Mouse (Mus musculus): ENCODE measurements around the gene Pced1b. TPM values are rescaled to one million over a fixed set of nuclear protein-coding genes. Genes with fewer than 3 reads are reported as not detected.
A peak's percentile ranks its signal among the peaks of the same experiment; 100 is the strongest.

Gene Pced1b
- polyA plus RNA-seq, 1 experiment from 2014 or later: 8.7 TPM

GRCm38 (mm10) chr15:97224003-97224402 is 22.9 kb upstream of the Pced1b start:
- peak overlapping the region; percentile 62; the same call in 1 of the 2 replicates for H3K27ac ChIP-seq (ENCODE audit: low read depth, low read length)
- H3K4me1 ChIP-seq (ENCODE audit: control insufficient read depth, insufficient read depth, low read length): 0 out of 2 replicates have a peak, but pooled peaks cover 3% of the 10 kb centered on the region
- peaks cover 3% of the 10 kb centered on the region; the same call in 1 of the 2 replicates for H3K9me3 ChIP-seq (ENCODE audit: control insufficient read depth, low read length)
- no peaks in the 10 kb centered on the region for H3K27me3 ChIP-seq (ENCODE audit: control insufficient read depth, insufficient read depth, low read length)
- H3K4me3 ChIP-seq (ENCODE audit: low read length): no peak overlapping the region
- H3K36me3 ChIP-seq (ENCODE audit: control insufficient read depth, insufficient read depth, low read length): no peaks in the 10 kb centered on the region
- no peak overlapping the region; the same call in 1 of the 2 replicates for H3K4me2 ChIP-seq (replicated peaks; ENCODE audit: low read depth, low read length)
- no peak overlapping the region for H3K9ac ChIP-seq (ENCODE audit: low read depth, low read length)
- 20% methylated on average over 8 of the region's 8 CpGs for WGBS
- ATAC-seq (ENCODE audit: low FRiP score, low TSS enrichment): peak; percentile 67

- no peak for ATAC-seq (ENCODE audit: low FRiP score, low TSS enrichment)
- H3K36me3 ChIP-seq (ENCODE audit: control insufficient read depth, insufficient read depth, low read length): no peaks in the 10 kb centered on the region
- no peaks in the 10 kb centered on the region for H3K4me1 ChIP-seq (ENCODE audit: control insufficient read depth, insufficient read depth, low read length)
- no peak overlapping the region for H3K4me2 ChIP-seq (replicated peaks; ENCODE audit: low read depth, low read length)
- no peak overlapping the region for H3K27ac ChIP-seq (ENCODE audit: low read depth, low read length)
- no peak overlapping the region for H3K4me3 ChIP-seq (ENCODE audit: low read length)
- WGBS: 87% methylated on average over 11 of the region's 11 CpGs
- H3K9me3 ChIP-seq (ENCODE audit: control insufficient read depth, low read length): peaks cover 6% of the 10 kb centered on the region
- no peaks in the 10 kb centered on the region for H3K27me3 ChIP-seq (ENCODE audit: control insufficient read depth, insufficient read depth, low read length)
- no peak overlapping the region for H3K9ac ChIP-seq (ENCODE audit: low read depth, low read length)
Observed at GRCm38 (mm10) chr15:97229494-97230077, 17.3 kb upstream of the Pced1b start.

GRCm38 (mm10) chr15:97234076-97234475 is 12.8 kb upstream of the Pced1b start:
- H3K4me2 ChIP-seq (replicated peaks; ENCODE audit: low read depth, low read length): no peak overlapping the region
- no peaks in the 10 kb centered on the region for H3K4me1 ChIP-seq (ENCODE audit: control insufficient read depth, insufficient read depth, low read length)
- H3K27me3 ChIP-seq (ENCODE audit: control insufficient read depth, insufficient read depth, low read length): no peaks in the 10 kb centered on the region
- no peak overlapping the region for H3K9ac ChIP-seq (ENCODE audit: low read depth, low read length)
- no peak for ATAC-seq (ENCODE audit: low FRiP score, low TSS enrichment)
- H3K36me3 ChIP-seq (ENCODE audit: control insufficient read depth, insufficient read depth, low read length): no peaks in the 10 kb centered on the region
- no peak overlapping the region for H3K27ac ChIP-seq (ENCODE audit: low read depth, low read length)
- WGBS: 88% methylated on average over 6 of the region's 6 CpGs
- peaks cover 6% of the 10 kb centered on the region for H3K9me3 ChIP-seq (ENCODE audit: control insufficient read depth, low read length)
- no peak overlapping the region for H3K4me3 ChIP-seq (ENCODE audit: low read length)

GRCm38 (mm10) chr15:97235183-97235582 is 11.7 kb upstream of the Pced1b start:
- ATAC-seq (ENCODE audit: low FRiP score, low TSS enrichment): no peak
- H3K27me3 ChIP-seq (ENCODE audit: control insufficient read depth, insufficient read depth, low read length): no peaks in the 10 kb centered on the region
- no peak overlapping the region for H3K27ac ChIP-seq (ENCODE audit: low read depth, low read length)
- peaks cover 6% of the 10 kb centered on the region for H3K9me3 ChIP-seq (ENCODE audit: control insufficient read depth, low read length)
- H3K9ac ChIP-seq (ENCODE audit: low read depth, low read length): no peak overlapping the region
- no peaks in the 10 kb centered on the region for H3K36me3 ChIP-seq (ENCODE audit: control insufficient read depth, insufficient read depth, low read length)
- no peak overlapping the region for H3K4me2 ChIP-seq (replicated peaks; ENCODE audit: low read depth, low read length)
- 34% methylated on average over 7 of the region's 7 CpGs for WGBS
- no peak overlapping the region for H3K4me3 ChIP-seq (ENCODE audit: low read length)
- no peaks in the 10 kb centered on the region for H3K4me1 ChIP-seq (ENCODE audit: control insufficient read depth, insufficient read depth, low read length)

GRCm38 (mm10) chr15:97236943-97237342 is 10.0 kb upstream of the Pced1b start:
- Histone ChIP-seq H3K9ac (ENCODE audit: low read depth, low read length) (no peak overlapping the region), H3K27me3 (ENCODE audit: control insufficient read depth, insufficient read depth, low read length) (no peaks in the 10 kb centered on the region), H3K36me3 (ENCODE audit: control insufficient read depth, insufficient read depth, low read length) (no peaks in the 10 kb centered on the region), H3K4me1 (ENCODE audit: control insufficient read depth, insufficient read depth, low read length) (no peaks in the 10 kb centered on the region), H3K4me3 (ENCODE audit: low read length) (no peak overlapping the region), H3K27ac (ENCODE audit: low read depth, low read length) (no peak overlapping the region), H3K9me3 (ENCODE audit: control insufficient read depth, low read length) (peaks cover 2% of the 10 kb centered on the region; the same call in 1 of the 2 replicates), H3K4me2 (replicated peaks; ENCODE audit: low read depth, low read length) (no peak overlapping the region)
- ATAC-seq (ENCODE audit: low FRiP score, low TSS enrichment): no peak
- 47% methylated on average over 9 of the region's 9 CpGs for WGBS

GRCm38 (mm10) chr15:97245392-97245791 is 1.5 kb upstream of the Pced1b start:
- no peaks in the 10 kb centered on the region for H3K36me3 ChIP-seq (ENCODE audit: control insufficient read depth, insufficient read depth, low read length)
- H3K4me2 ChIP-seq (replicated peaks; ENCODE audit: low read depth, low read length): peak overlapping the region; percentile 21
- no peaks in the 10 kb centered on the region for H3K4me1 ChIP-seq (ENCODE audit: control insufficient read depth, insufficient read depth, low read length)
- H3K27me3 ChIP-seq (ENCODE audit: control insufficient read depth, insufficient read depth, low read length): no peaks in the 10 kb centered on the region
- H3K9ac ChIP-seq (ENCODE audit: low read depth, low read length): no peak overlapping the region
- H3K9me3 ChIP-seq (ENCODE audit: control insufficient read depth, low read length): peaks cover 3% of the 10 kb centered on the region; the same call in 1 of the 2 replicates
- H3K27ac ChIP-seq (ENCODE audit: low read depth, low read length): no peak overlapping the region
- ATAC-seq (ENCODE audit: low FRiP score, low TSS enrichment): no peak
- 0 out of 2 replicates have a peak overlapping the region, but pooled peaks have one; percentile 5 for H3K4me3 ChIP-seq (ENCODE audit: low read length)
- 79% methylated on average over 18 of the region's 18 CpGs for WGBS

- Histone ChIP-seq H3K4me3 (ENCODE audit: low read length) (peak overlapping the region; percentile 80), H3K4me2 (replicated peaks; ENCODE audit: low read depth, low read length) (peak overlapping the region; percentile 90), H3K9me3 (ENCODE audit: control insufficient read depth, low read length) (peaks cover 3% of the 10 kb centered on the region; the same call in 1 of the 2 replicates), H3K27me3 (ENCODE audit: control insufficient read depth, insufficient read depth, low read length) (no peaks in the 10 kb centered on the region), H3K36me3 (ENCODE audit: control insufficient read depth, insufficient read depth, low read length) (no peaks in the 10 kb centered on the region), H3K4me1 (ENCODE audit: control insufficient read depth, insufficient read depth, low read length) (no peaks in the 10 kb centered on the region), H3K27ac (ENCODE audit: low read depth, low read length) (no peak overlapping the region), H3K9ac (ENCODE audit: low read depth, low read length) (peak overlapping the region; percentile 93; the same call in 1 of the 2 replicates)
- ATAC-seq (ENCODE audit: low FRiP score, low TSS enrichment): no peak
- WGBS: 24% methylated on average over 14 of the region's 14 CpGs
Observed at GRCm38 (mm10) chr15:97246256-97246655, 651 bp upstream of the Pced1b start.

- no peaks in the 10 kb centered on the region for H3K36me3 ChIP-seq (ENCODE audit: control insufficient read depth, insufficient read depth, low read length)
- 1% methylated on average over 14 of the region's 14 CpGs for WGBS
- H3K4me2 ChIP-seq (replicated peaks; ENCODE audit: low read depth, low read length): peak overlapping the region; percentile 90
- peak; percentile 40 for ATAC-seq (ENCODE audit: low FRiP score, low TSS enrichment)
- peak overlapping the region; percentile 80 for H3K4me3 ChIP-seq (ENCODE audit: low read length)
- H3K27ac ChIP-seq (ENCODE audit: low read depth, low read length): peak overlapping the region; percentile 89
- H3K4me1 ChIP-seq (ENCODE audit: control insufficient read depth, insufficient read depth, low read length): no peaks in the 10 kb centered on the region
- H3K27me3 ChIP-seq (ENCODE audit: control insufficient read depth, insufficient read depth, low read length): no peaks in the 10 kb centered on the region
- peaks cover 3% of the 10 kb centered on the region; the same call in 1 of the 2 replicates for H3K9me3 ChIP-seq (ENCODE audit: control insufficient read depth, low read length)
- peak overlapping the region; percentile 93 for H3K9ac ChIP-seq (ENCODE audit: low read depth, low read length)
Observed at GRCm38 (mm10) chr15:97247791-97248161, 869 bp downstream of the Pced1b start.

GRCm38 (mm10) chr15:97248296-97248695 is 1.4 kb downstream of the Pced1b start:
- no peak for ATAC-seq (ENCODE audit: low FRiP score, low TSS enrichment)
- Histone ChIP-seq H3K4me2 (replicated peaks; ENCODE audit: low read depth, low read length) (peak overlapping the region; percentile 90), H3K4me3 (ENCODE audit: low read length) (peak overlapping the region; percentile 80), H3K36me3 (ENCODE audit: control insufficient read depth, insufficient read depth, low read length) (no peaks in the 10 kb centered on the region), H3K9ac (ENCODE audit: low read depth, low read length) (peak overlapping the region; percentile 93), H3K27me3 (ENCODE audit: control insufficient read depth, insufficient read depth, low read length) (no peaks in the 10 kb centered on the region), H3K9me3 (ENCODE audit: control insufficient read depth, low read length) (peaks cover 3% of the 10 kb centered on the region; the same call in 1 of the 2 replicates), H3K27ac (ENCODE audit: low read depth, low read length) (peak overlapping the region; percentile 89), H3K4me1 (ENCODE audit: control insufficient read depth, insufficient read depth, low read length) (no peaks in the 10 kb centered on the region)
- 33% methylated on average over 8 of the region's 8 CpGs for WGBS
